9 mouse cellular contexts compared by ENCODE assay signal in genomic region chr10:43052462-43052861, GRCm38 (mm10).
DNase-seq lines count a peak whose midpoint lies in the region; ATAC-seq lines count a peak whose summit lies in the region.
"Had no signal": no experiment of that assay in that cellular context is flagged by ENCODE, and none has a peak within 500 bp of the region (broad histone marks: within the 10 kb centered on the region; RNA-seq: fewer than 3 reads in every experiment).

No protein-coding gene starts in this region.

- ATAC-seq in embryonic facial prominence, embryonic 11.5 days (replicated peaks; ENCODE audit: insufficient number of reproducible peaks, low FRiP score, low TSS enrichment, low read depth), result no peak

- no peak overlapping the region for H3K9ac ChIP-seq in embryonic facial prominence, embryonic 11.5 days (replicated peaks; ENCODE audit: low read length)

- H3K9me3 ChIP-seq in embryonic facial prominence, embryonic 11.5 days (replicated peaks; ENCODE audit: control insufficient read depth, low read length), result no peaks in the 10 kb centered on the region

- no peaks in the 10 kb centered on the region for H3K4me1 ChIP-seq in embryonic facial prominence, embryonic 11.5 days (ENCODE audit: control insufficient read depth, insufficient read depth, low read length)

- H3K4me3 ChIP-seq in embryonic facial prominence, embryonic 11.5 days (ENCODE audit: low read depth, low read length), result no peak overlapping the region
- H3K4me3 ChIP-seq: myocyte had no signal

- 49% methylated on average over 5 of the region's 5 CpGs for WGBS in embryonic facial prominence, embryonic 11.5 days

- H3K36me3 ChIP-seq in embryonic facial prominence, embryonic 11.5 days (replicated peaks; ENCODE audit: control insufficient read depth, insufficient read depth, low read depth, low read length), result no peaks in the 10 kb centered on the region

- no peak overlapping the region for H3K4me2 ChIP-seq in embryonic facial prominence, embryonic 11.5 days (ENCODE audit: low read depth, low read length)

- intact Hi-C loops in left cerebral cortex, postnatal 4 days (cut with DNase I), result no loop called here
- intact Hi-C loops in left cerebral cortex, postnatal 36 days (cut with DNase I), result no loop called here

- no peaks in the 10 kb centered on the region for H3K27me3 ChIP-seq in embryonic facial prominence, embryonic 11.5 days (ENCODE audit: control insufficient read depth, insufficient read depth, low read length)

- DNase-seq in adrenal gland, postnatal 36 days, result peak; percentile 16 to 22
- DNase-seq in adrenal gland, adult 18-20 months (ENCODE audit: low spot score in 2 of 2), result no peak
- peak; percentile 56 for DNase-seq in left cerebral cortex, postnatal 4 days
- no peak for DNase-seq in left cerebral cortex, postnatal 36 days (ENCODE audit: low spot score in 2 of 2)
- DNase-seq in NIH3T3 (ENCODE audit: low read depth), result peak; percentile 46
- DNase-seq in embryonic facial prominence, embryonic 11.5 days (ENCODE audit: low spot score), result peak; percentile 52
- DNase-seq in T-cell, adult 2 months (ENCODE audit: low spot score), result no peak
- no peak for DNase-seq in kidney, adult 8-10 months

- H3K27ac ChIP-seq in embryonic facial prominence, embryonic 11.5 days (replicated peaks; ENCODE audit: low read depth, low read length), result no peak overlapping the region

Comparison
In these comparisons a context has a peak if more than half of its experiments do, and no peak if none do; other contexts are left out.
1. DNase-seq: peak in adrenal gland, postnatal 36 days (2 of 2), left cerebral cortex, postnatal 4 days (single experiment), NIH3T3 (single experiment) and embryonic facial prominence, embryonic 11.5 days (single experiment); none in adrenal gland, adult 18-20 months (0 of 2), left cerebral cortex, postnatal 36 days (0 of 2), T-cell, adult 2 months (single experiment) and kidney, adult 8-10 months (0 of 2).